Mouse (Mus musculus) spleen, postnatal 36 days (tissue): ENCODE measurements around the gene Wbp4.
"Not testable (repeated sequence)": the region's sequence is repeated elsewhere in the genome, so short reads cannot be mapped to it uniquely, and the experiment has no call there.

ENCODE experiments used
- DNase-seq, 2 experiments: peaks; one replicate each; pipeline ENCODE4 v3.0.0; 2022; ENCODE audit warnings: low spot score in 2 of 2, mixed read lengths in 1 of 2

Gene Wbp4

DNA sequence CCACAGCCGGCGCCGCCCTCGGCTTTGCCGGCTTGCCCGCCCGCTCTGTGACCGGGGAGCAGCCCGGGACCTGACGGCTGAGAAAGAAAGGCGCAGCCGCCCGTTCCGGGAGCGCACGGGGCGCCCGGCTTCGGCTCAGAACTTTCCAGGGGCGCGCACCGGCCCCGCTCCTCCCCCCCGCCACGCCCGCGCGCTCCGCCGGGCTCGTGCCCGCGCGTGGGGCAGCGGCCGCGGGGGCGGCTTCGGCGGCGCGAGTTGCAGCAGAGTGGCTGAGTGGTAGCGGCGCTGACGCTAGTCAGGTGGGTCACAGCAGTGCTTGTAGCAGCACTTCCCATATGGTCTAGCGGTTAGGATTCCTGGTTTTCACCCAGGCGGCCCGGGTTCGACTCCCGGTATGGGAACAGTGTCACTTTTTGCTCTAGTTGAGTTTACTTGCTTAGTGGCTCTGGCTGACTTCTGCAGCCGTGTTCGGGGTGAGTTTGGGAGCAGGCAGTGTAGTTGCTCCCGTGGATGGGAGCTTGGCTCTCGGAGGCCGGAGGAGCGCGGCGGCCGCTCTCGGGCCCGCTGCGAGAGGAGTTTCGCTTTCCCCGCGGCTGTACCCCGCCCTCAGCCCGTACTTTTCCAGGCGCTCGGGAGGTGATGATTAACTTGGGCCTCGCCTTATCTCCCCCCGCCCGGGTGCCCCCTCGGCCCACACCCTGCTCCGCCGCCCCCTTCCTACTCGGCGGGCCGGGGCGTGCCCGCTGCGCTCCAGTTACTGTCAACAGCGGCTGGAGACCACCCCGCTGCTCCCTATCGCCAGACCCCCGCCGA lies at the start of gene Wbp4:
TSS of gene Wbp4 (minus strand) at position 182 of the 813 bp plus-strand sequence.
- DNase-seq, result peak; percentile 92

DNA sequence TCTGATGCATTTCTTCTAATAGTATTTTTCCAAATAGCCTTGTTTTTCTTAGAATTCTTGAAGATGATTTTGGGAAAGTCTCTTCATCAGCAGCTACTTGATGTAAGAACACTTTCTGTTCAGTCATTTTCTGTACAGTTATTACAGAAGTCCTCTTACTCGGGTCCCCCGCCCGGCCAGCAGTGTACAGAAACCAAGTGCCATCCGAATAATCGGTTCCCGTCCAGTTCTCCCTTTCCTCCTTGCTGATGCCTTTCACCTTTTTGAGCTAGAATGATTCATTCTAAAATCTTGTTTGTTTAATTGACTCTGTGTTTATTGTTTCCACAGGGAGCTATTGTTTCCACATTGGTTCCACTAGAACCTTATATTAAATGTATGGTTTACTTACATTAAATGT lies 49.4 kb upstream of the Wbp4 start:
- no peak for DNase-seq

DNA sequence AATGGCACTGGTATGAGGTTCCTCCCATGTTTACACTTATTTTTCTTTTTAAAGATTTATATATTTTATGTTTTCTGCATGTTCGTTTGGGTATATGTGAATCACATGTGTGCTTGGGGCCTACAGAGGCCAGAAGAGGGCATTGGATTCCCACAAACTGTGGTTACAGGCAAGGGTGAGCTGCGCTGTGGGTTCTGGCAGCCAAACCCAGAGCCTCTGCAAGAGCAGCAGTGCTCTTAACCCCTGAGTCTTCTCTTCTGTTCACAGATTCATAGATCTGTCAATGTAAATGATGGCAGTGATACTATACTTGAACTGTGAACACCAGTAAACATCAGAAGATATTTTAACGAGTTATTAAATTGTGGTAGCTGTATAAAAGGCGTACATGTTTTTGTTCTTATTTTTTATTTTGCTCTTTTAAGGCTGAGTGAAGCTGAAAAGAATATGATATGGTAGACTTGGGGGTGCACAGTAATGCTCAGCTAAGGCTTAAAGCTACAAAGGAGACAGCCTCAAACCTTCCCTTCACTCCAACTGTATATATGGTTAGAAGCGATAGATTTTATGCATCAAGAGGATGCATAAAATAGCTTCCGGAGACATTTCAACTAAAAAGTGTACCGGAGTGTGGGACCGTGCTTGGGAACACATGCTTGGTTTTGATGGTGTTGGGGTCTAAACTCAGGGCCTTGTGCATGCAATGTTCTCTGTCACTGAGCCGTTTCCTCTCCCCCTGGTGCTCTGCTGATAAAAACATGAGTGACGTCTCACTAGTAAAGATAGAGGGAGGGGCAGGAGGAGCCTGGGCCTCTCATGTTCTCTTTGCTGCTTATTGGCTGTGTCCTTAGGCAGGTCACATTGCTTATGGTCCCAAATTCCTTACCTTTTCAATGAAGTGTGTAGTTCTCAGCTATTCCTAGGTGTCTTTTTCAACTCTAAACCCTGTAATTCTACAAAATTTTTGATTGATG lies 48.5 kb upstream of the Wbp4 start:
- DNase-seq, result peak; percentile 65 to 67

DNA sequence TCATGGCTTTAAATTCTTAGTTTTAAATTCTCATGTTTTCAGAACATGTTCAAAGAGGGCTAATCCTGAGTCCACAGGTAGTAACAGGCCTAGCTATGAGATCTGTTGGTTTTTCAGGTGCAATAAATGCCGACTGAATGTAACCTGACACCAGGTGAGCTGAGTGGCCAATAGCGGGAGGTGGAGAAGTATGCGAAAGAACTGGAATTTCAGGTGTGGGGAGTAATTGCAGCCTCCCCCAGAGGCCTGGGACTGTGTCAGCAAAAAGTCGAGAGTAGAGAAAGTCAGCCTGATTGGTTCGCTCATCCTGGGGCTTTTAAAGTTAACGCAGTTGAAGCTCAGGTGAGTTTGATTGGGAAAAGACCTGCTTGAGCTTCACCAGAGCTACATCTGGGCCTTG lies 46.4 kb upstream of the Wbp4 start:
- no peak for DNase-seq

DNA sequence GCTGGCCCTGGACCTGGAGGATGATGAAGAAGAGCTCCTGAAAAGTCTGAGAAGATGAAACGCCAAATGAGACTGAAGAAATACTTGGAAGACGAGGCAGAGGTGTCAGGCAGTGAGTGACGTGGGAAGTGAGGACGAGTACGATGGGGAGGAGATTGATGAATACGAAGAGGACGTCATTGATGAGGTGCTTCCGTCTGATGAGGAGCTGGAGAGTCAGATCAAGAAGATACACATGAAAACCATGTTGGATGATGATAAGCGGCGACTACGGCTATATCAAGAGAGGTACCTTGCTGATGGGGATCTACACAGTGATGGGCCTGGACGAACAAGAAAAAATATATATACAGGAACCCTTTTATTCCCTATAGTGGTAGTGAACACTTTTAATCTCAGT lies 44.8 kb upstream of the Wbp4 start:
- DNase-seq, result not testable (repeated sequence)

DNA sequence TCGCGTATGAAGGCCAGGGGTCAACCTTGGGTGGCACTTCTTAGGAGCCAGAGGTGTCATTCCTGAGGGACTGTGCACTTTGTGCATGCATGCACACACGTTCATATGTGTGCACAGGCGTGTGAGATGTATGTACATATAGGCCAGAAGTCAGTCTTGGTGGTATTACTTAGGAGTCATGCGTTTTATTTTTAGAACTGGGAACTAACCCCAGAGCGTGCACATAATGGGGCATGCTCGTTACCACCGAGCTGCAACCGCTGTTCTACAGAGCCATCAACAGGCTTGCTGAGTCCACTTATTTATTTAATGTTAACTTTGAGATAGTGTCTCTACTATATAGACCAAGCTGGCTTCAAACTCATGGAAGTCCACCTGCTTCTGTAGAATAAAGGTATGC lies 41.1 kb upstream of the Wbp4 start:
- peak; percentile 72 to 73 for DNase-seq

DNA sequence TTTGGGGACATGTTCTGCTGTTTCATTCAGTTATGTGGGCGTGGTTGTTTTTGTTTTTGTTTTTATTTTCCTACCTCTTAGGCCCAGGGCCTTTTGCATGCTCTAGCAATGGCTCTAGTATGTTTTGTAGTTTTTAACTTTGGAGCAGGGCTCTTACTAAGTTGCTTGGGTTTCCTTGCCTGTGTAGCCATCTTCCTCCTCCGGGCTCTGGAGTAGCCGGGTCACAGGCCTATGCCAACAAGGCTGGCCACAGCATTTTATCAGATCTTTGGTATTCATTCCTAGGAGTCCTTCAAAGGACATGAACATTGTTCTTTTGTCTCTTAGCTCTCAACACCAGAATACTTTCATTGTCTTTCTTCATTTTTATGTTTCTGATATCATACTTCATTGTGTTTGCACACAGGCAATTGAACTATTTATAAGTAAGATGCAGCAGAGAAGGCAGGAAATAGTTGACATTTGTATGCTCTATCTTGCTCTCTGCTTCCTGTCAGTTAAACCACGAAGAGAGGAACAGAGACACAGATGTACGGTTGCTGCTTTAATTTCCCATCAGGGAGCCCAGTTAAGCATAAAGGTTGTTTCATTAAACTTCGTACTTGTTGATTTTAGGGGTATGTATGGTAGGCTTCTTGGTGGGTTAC lies 40.3 kb upstream of the Wbp4 start:
- peak; percentile 72 to 78 for DNase-seq

DNA sequence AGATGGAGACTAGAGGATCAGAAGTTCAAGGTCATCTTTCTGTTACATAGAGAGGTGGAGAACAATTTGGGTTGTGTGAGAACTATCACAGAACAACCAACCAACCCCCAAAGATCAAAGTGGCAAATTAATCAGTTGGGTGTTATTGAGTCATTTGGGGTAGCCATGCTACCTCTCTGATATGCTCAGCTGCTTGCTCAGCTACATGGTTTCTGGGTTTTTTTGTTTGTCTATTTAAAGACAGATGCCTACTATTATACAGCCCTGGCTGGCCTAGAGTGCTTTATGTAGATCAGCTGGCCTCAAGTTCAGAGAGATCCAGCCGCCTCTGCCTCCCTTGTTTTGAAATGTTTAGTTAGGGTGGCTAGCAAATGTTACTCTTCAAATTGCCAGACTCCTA lies 39.7 kb upstream of the Wbp4 start:
- DNase-seq, result no peak

DNA sequence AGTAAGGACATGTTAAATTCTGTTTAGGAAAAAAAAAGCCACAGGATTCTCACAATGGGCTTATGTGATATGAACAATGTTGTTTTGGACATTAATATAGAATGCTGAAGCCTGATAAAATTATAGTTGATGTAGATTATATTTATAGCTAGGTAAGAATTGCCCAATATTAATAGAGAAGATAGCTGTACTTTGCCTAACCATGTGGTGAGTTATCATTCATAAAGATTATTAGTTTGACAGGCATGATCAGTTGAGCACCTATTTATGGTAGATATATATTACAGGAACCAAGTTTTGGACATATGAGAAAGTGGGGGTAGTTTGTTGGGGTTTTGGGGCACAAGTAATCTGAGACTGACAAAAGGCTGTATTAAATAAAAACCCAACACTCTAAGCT lies 39.3 kb upstream of the Wbp4 start:
- no peak for DNase-seq

DNA sequence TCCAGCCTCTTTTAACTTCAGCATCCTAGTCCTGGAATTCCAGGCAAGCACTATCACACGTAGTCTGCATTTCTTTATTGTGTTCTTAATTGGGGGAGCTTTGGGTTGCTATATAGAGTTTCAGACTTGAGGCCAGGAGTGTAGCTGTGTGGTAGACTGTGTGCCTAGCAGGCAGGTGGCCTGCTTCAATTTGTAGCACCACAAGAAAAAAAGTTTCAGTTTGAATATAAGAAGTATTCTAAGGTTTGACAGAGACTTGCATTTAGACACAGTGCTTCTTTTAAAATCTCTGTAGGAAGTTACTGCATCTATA lies 38.3 kb upstream of the Wbp4 start:
- DNase-seq, result no peak

DNA sequence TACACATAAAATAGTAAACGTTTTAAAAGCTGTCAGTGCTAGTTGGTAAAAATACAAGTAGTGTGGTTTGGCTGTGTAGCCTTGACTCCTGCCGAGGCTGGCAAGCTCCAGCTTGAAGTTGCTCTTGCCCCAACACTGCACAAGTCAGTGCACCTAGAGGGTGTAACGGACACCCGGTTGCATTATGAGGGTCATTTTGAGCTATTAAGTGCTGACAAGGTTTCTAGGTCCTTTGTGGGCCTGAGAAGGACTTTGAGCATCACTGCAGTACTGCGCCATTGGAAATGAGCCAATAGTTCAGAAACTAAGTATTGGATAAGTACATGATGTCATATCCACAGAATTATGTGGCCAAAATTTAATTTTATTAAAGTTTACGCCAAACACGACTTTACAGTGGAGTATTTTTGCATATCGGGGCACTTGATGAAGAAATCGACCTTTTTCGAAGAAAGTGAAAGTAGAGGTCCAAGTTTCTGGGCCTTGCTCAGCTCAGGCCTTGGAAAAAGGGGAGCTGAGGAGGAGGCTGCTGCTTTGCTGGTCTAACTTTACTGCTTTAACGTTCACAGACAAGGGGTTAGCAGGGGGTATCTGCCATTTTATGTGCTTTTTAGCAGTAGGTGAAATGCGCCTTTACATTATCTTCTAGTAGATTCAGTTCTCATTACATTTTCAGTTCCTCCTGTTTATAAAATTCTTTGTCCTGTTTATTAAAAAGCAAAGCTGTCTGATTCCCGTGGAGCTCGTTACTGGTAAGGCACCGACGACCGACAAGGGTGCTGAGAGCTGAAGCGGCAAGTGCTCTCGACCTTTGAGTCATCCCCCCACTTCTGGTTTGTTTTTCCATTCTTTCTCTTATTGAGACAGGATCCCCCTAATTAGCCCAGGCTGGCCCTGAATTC lies 37.7 kb upstream of the Wbp4 start:
- no peak for DNase-seq

DNA sequence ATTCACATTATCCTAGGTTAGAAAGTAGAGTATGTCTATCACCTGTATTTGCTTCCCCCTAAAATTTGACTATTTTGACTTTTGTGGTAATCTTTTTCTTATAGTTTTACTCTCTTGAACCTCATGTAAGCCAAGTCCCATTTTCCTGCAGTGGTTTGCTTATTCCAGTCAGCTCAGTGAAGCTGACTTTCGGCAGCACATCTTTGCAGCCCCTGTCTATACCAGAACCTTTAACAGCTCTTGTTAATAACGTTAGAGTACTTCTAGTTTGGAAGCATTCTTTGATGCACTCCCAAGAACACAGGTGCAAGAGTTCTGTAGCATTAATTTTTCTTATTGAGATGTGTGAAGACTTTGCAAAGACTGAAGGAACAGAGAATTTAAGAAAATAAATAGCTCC lies 36.8 kb upstream of the Wbp4 start:
- DNase-seq, result no peak

DNA sequence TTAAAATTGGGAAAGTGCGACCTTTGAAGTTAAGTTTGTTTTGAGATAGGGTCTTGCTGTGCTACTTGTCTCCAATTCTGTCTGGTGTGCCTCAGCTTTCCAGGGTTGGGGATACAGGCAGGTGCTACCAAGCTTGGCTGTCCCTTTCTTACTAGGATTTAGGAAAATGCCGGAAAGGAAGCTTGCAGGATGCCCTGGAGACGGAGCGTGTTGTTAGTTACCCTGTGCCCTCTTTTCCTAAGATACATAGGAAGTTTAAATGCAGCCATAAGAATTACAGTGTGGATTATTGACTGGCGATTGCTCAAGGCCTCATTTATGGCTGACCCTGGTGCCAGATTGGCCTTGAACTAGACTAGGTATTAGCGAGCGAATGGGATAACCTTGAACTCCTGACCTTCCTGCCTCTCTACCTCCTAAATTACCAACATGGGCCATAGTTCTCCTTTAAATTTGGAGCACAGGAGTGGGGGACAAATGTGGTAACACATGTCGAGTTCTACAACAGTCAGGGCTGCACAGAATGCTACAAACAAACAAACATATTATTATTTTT lies 35.9 kb upstream of the Wbp4 start:
- no peak for DNase-seq

DNA sequence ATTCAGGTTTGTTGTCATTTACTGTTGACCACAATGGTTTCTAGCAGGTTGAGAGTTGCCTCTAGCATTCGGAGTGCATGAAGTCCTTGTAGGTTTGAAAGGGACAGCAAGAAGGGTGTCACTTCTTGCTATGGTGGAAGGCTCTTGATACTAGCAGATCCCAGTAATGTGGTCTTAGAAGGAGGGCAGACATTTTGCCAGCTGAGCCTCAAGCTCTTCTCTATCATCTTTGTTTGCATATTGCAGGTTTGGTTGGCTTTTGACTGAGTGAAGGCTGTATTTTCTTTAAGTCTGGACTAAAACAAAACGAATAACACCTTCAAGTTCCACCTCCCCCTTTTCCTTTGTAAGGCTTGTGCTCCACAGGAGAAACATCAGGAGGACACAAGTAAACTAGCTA lies 35.4 kb upstream of the Wbp4 start:
- no peak for DNase-seq

DNA sequence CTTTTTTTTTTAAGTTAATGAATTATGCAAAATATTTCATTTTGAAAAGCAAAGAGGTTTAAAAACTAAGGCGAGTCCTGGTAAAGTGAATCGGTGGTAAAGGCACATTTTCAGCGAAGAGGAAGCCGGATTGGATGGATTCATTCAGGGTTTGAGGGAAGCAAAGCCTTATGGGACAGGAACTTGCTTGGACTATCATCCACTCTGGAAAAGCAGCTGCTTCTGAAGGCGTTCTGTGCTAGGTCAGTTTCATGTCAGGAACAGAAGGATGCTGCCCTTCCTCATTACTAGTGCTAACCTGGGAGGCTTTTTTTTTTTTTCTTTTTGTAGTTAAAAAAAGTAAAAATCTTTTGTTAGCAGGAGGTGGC lies 34.9 kb upstream of the Wbp4 start:
- DNase-seq, result no peak

DNA sequence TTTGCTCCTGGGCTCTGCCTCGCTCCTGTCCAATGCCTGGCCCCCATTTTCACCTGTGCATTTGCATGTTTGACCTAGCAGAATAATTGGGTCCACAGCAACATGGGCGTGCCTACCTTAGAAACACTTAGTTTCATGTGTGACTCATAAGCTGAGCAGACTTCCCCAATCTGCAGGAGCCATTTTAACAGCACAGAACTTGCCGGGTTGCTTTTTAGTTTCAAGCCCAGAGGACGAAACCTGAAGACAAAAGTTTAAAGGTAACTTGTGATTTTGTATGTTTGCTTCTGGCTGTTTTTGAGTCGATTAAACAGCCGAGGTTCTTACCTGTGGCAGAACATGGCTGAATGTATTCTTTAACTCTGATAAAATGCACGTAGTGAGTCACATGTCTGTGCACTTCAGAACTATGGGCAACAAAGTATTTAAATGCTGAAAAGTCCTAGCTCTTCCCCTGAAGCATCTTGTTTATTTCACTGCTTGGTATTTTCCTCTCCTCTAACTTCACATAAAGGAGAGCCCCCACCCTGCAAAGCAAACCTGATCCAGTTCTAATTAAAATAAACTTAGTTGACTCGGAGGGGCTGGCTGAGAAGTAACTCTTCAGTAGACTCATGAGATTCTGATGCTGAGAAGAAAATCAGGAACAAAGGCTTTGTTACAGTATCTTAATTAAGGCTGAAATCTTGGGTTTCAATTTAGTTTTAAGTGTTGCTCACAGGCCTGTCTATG lies 34.4 kb upstream of the Wbp4 start:
- peak; percentile 88 to 90 for DNase-seq

DNA sequence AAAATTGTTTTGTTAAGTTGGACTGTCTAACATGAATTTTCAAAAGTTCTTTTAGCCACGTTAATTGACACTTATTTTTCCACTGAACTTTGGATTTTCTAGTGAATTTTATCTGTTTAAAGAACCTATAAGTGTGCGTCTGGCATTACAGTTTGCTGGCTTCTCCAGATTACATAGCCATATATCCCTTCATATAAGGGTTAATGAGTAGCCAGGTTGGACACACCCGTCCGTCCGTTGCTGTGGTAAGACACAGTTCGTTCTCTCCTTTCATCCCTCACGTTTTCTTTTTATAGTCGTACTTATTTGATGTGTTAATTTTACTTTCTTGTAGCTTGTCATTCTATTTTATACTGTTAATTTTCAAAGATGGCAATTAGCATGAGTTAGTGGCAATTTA lies 33.8 kb upstream of the Wbp4 start:
- DNase-seq, result no peak

DNA sequence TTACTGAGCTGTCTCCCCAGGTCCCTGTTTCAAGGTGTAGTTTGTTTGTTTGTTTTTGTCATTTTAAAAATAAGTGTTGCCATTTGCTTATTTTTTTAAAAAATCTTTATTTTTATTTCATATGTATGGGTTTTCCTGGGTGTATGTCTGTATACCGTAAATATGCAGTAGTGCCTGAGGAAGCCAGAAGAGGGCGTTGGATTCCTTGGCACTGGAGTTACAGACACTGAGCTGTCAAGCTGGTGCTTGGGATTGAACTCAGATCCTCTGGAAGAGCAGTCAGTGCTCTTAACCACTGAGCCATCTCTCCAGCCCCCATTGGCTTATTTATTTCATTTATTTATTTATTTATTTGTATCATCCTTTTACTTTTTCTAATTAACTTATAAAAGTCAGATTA lies 32.6 kb upstream of the Wbp4 start:
- DNase-seq, result no peak

DNA sequence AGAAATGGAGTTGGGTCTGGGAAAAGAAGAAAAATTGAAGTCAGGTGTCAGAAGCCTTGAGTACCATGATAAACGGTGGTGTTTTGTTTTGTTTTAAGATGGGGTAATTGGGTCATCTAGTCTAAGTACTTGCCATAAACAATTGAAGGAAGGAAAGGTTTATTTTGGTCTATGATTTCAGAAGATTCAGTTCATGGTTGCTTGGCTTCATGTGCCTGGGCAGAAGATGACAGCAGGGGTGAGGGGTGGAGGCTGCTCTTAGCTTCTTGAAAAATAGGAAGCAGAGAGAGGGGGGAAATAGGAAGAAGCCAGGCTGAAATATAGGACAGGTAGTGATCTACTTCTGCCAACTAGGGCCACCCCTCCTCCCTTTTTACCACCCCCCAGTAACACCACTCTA lies 30.2 kb upstream of the Wbp4 start:
- DNase-seq, result peak in 1 of 2 experiments; percentile 47

DNA sequence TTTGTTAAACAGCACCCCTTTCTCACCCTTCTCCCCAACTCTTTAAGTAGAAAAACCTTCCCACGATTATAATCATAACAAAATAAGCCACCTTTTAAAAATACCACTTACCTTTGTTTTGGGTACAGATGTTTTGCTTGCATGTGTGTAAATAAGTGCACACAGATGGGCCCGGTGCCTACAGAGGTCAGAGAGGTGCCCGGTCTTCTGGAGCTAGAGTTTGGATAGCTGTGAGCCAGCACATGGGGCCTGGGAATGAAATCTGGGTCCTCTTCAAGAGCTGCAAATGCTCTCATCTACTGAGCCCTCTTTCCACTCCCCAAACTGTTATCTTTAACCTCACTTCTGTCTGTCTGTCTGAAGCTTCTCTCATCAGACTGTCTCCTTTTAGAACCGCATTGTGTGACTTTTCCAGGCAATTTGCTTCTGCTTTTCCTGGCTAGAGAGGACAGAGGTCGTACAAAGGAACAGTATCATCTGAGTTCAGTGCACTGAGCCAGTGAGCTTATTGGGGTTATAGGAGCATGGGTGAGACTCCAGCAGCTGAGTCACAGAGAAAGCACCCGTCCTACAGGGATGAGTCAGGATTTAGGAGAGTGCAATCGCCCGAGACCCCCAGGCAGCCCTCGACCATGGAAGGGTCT lies 27.5 kb upstream of the Wbp4 start:
- DNase-seq, result no peak
